Comparison of ENCODE assay signal across 8 mouse cellular contexts in the genomic region with DNA sequence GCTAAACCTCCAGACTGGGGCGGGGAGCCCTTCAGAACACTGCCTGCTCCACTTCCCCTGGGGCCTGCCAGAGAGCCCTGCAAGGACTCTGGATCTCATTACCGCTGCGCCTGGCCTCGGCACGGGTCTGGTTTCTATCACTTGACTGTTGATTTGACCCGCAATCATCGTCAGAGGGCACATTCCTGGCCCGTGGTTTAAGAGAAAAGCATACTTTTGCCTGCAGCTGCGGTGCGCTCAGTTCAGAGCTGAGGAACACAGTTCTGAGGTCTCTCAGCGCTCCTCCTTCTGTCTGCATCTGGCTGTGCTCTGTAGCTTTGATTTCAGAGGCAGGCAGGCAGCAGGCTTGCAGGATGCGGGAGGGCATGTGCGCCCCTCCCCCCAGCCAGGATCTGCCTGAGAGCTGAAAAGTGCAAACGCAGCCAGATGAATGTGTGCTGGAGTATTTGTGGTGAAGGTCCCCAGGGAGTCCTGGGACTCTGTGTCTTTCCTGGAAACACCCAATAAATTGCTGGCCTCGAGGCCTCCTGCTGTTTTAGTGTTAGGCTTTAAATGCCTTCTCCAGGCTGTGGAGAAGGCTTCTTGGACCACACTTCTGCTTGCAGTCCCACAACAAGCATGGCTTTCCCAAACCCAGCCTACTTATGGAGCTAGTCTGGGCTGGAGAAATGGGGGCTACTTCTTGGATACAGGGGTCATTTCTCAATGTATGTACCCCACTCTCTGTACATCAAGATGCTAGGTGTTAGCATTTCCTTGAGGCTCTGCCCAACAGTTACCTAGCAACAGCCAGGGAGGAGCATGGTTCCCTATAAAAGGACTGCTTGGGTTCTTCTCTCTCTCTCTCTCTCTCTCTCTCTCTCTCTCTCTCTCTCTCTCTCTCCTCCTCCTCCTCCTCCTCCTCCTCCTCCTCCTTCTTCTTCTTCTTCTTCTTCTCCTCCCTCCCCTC. TPM values are rescaled to one million over a fixed set of nuclear protein-coding genes. Genes with fewer than 3 reads are reported as not detected.
DNase-seq lines count a peak whose midpoint lies in the region; ATAC-seq and TF ChIP-seq lines count a peak whose summit lies in the region.

No protein-coding gene starts in this region.

- peak; percentile 92 for ATAC-seq in embryonic facial prominence, embryonic 11.5 days (replicated peaks; ENCODE audit: insufficient number of reproducible peaks, low FRiP score, low TSS enrichment, low read depth)
- ATAC-seq in intestine, postnatal 0 days: peak; percentile 50; the same call in 1 of the 2 replicates
- ATAC-seq in midbrain, embryonic 12.5 days (ENCODE audit: low FRiP score, low read depth): peak; percentile 82
- ATAC-seq in erythroid progenitor cell, adult 5-6 weeks (replicated peaks; ENCODE audit: low FRiP score, poor library complexity, severe bottlenecking): no peak

- peaks cover 12% of the 10 kb centered on the region for H3K4me1 ChIP-seq in embryonic facial prominence, embryonic 11.5 days (ENCODE audit: control insufficient read depth, insufficient read depth, low read length)
- peaks cover 11% of the 10 kb centered on the region for H3K4me1 ChIP-seq in heart, adult 2 months (ENCODE audit: control insufficient read depth, insufficient read depth, low read length)
- 0 out of 2 replicates have a peak, but pooled peaks cover 4% of the 10 kb centered on the region for H3K4me1 ChIP-seq in intestine, postnatal 0 days (replicated peaks; ENCODE audit: control insufficient read depth, insufficient read depth, low read length)
- H3K4me1 ChIP-seq in limb, embryonic 10.5 days: peaks cover 80% of the 10 kb centered on the region
- H3K4me1 ChIP-seq in midbrain, embryonic 12.5 days: peaks cover 47% of the 10 kb centered on the region
- H3K4me1 ChIP-seq in small intestine, adult 2 months (ENCODE audit: control insufficient read depth, insufficient read depth, insufficient read length, low read length): peaks cover 6% of the 10 kb centered on the region

- WGBS in embryonic facial prominence, embryonic 11.5 days: 0% methylated on average over 15 of the region's 15 CpGs
- WGBS in heart, adult 2 months: 4% methylated on average over 15 of the region's 15 CpGs
- WGBS in intestine, postnatal 0 days: 13% methylated on average over 15 of the region's 15 CpGs
- under 1% methylated on average over 15 of the region's 15 CpGs for WGBS in limb, embryonic 10.5 days
- 1% methylated on average over 15 of the region's 15 CpGs for WGBS in midbrain, embryonic 12.5 days
- 40% methylated on average over 15 of the region's 15 CpGs for WGBS in small intestine, adult 2 months

- DNase-seq in Muller cell, postnatal 12 days (ENCODE audit: inconsistent ontology term): peak; percentile 79
- DNase-seq in embryonic facial prominence, embryonic 11.5 days (ENCODE audit: low spot score): peak; percentile 97
- peak; percentile 64 to 76 for DNase-seq in heart, adult 2 months
- peak; percentile 94 for DNase-seq in limb, embryonic 10.5 days (ENCODE audit: low spot score)

- H3K9ac ChIP-seq in embryonic facial prominence, embryonic 11.5 days (replicated peaks; ENCODE audit: low read length): peak overlapping the region; percentile 39
- H3K9ac ChIP-seq in heart, adult 2 months (ENCODE audit: low read depth, low read length): no peak overlapping the region
- H3K9ac ChIP-seq in intestine, postnatal 0 days (ENCODE audit: low read depth, low read length): no peak overlapping the region
- peak overlapping the region; percentile 44; the same call in 1 of the 2 replicates for H3K9ac ChIP-seq in midbrain, embryonic 12.5 days (replicated peaks)

- H3K4me2 ChIP-seq in embryonic facial prominence, embryonic 11.5 days (ENCODE audit: low read depth, low read length): peak overlapping the region; percentile 24; the same call in 1 of the 2 replicates
- peak overlapping the region; percentile 32 for H3K4me2 ChIP-seq in intestine, postnatal 0 days (replicated peaks; ENCODE audit: low read depth)
- peak overlapping the region; percentile 47 for H3K4me2 ChIP-seq in midbrain, embryonic 12.5 days (replicated peaks)

- no peak for TF ChIP-seq CTCF in heart, adult 2 months (IDR thresholded peaks at IDR 0.05)
- peak; percentile 31 for TF ChIP-seq CTCF in intestine, postnatal 0 days (IDR thresholded peaks at IDR 0.05; ENCODE audit: low read depth)
- TF ChIP-seq CTCF in small intestine, adult 2 months (IDR thresholded peaks at IDR 0.05; ENCODE audit: extremely low read depth, insufficient read length, insufficient replicate concordance, low read depth, low read length): no peak

- intact Hi-C loops in heart, adult 2 months (cut with DNase I): no loop called here

- no peaks in the 10 kb centered on the region for H3K79me2 ChIP-seq in heart, adult 2 months (replicated peaks; ENCODE audit: control insufficient read depth, insufficient read depth, low read length)

- peak overlapping the region; percentile 98 for H3K27ac ChIP-seq in embryonic facial prominence, embryonic 11.5 days (replicated peaks; ENCODE audit: low read depth, low read length)
- H3K27ac ChIP-seq in heart, adult 2 months: peak overlapping the region; percentile 26; the same call in 1 of the 2 replicates
- H3K27ac ChIP-seq in intestine, postnatal 0 days (ENCODE audit: low read depth, low read length): peak overlapping the region; percentile 50; the same call in 1 of the 2 replicates
- peak overlapping the region; percentile 95 for H3K27ac ChIP-seq in limb, embryonic 10.5 days
- peak overlapping the region; percentile 88 for H3K27ac ChIP-seq in midbrain, embryonic 12.5 days (replicated peaks)
- peak overlapping the region; percentile 20; the same call in 1 of the 2 replicates for H3K27ac ChIP-seq in small intestine, adult 2 months (ENCODE audit: insufficient read depth, low read depth, low read length)

- no peaks in the 10 kb centered on the region for H3K9me3 ChIP-seq in embryonic facial prominence, embryonic 11.5 days (replicated peaks; ENCODE audit: control insufficient read depth, low read length)
- no peaks in the 10 kb centered on the region for H3K9me3 ChIP-seq in intestine, postnatal 0 days (ENCODE audit: control insufficient read depth)
- H3K9me3 ChIP-seq in limb, embryonic 10.5 days (replicated peaks): no peaks in the 10 kb centered on the region
- no peaks in the 10 kb centered on the region for H3K9me3 ChIP-seq in midbrain, embryonic 12.5 days

- TF ChIP-seq EP300 in heart, adult 2 months (IDR thresholded peaks at IDR 0.05; ENCODE audit: insufficient read depth, low read depth, low read length): peak; percentile 69

- TF ChIP-seq POLR2A in heart, adult 2 months (IDR thresholded peaks at IDR 0.05; ENCODE audit: insufficient read depth, low read depth, low read length): no peak
- no peak for TF ChIP-seq POLR2A in small intestine, adult 2 months (IDR thresholded peaks at IDR 0.05; ENCODE audit: low read depth, low read length)

- no peaks in the 10 kb centered on the region for H3K27me3 ChIP-seq in embryonic facial prominence, embryonic 11.5 days (ENCODE audit: control insufficient read depth, insufficient read depth, low read length)
- no peaks in the 10 kb centered on the region for H3K27me3 ChIP-seq in heart, adult 2 months (ENCODE audit: control insufficient read depth, insufficient read depth, low read length)
- H3K27me3 ChIP-seq in intestine, postnatal 0 days (replicated peaks; ENCODE audit: control insufficient read depth, insufficient read depth, low read length): no peaks in the 10 kb centered on the region
- H3K27me3 ChIP-seq in limb, embryonic 10.5 days (ENCODE audit: low read depth, poor library complexity, severe bottlenecking): no peaks in the 10 kb centered on the region
- no peaks in the 10 kb centered on the region for H3K27me3 ChIP-seq in midbrain, embryonic 12.5 days
- no peaks in the 10 kb centered on the region for H3K27me3 ChIP-seq in small intestine, adult 2 months (ENCODE audit: control insufficient read depth, insufficient read depth, low read length)

- H3K4me3 ChIP-seq in embryonic facial prominence, embryonic 11.5 days (ENCODE audit: low read depth, low read length): no peak overlapping the region
- H3K4me3 ChIP-seq in heart, adult 2 months: no peak overlapping the region; the same call in 1 of the 2 replicates
- H3K4me3 ChIP-seq in intestine, postnatal 0 days (ENCODE audit: low read depth, low read length): no peak overlapping the region
- peak overlapping the region; percentile 40 for H3K4me3 ChIP-seq in limb, embryonic 10.5 days
- peak overlapping the region; percentile 22 for H3K4me3 ChIP-seq in midbrain, embryonic 12.5 days
- H3K4me3 ChIP-seq in small intestine, adult 2 months (ENCODE audit: low read depth, low read length): no peak overlapping the region

- no peaks in the 10 kb centered on the region for H3K36me3 ChIP-seq in embryonic facial prominence, embryonic 11.5 days (replicated peaks; ENCODE audit: control insufficient read depth, insufficient read depth, low read depth, low read length)
- H3K36me3 ChIP-seq in heart, adult 2 months (ENCODE audit: control insufficient read depth, insufficient read depth, low read length): no peaks in the 10 kb centered on the region
- no peaks in the 10 kb centered on the region for H3K36me3 ChIP-seq in intestine, postnatal 0 days (ENCODE audit: control insufficient read depth, insufficient read depth)
- H3K36me3 ChIP-seq in limb, embryonic 10.5 days: no peaks in the 10 kb centered on the region
- H3K36me3 ChIP-seq in midbrain, embryonic 12.5 days: no peaks in the 10 kb centered on the region
- no peaks in the 10 kb centered on the region for H3K36me3 ChIP-seq in small intestine, adult 2 months (ENCODE audit: control insufficient read depth, insufficient read depth, low read length)

RNA-seq across cellular contexts. Expression of a gene that starts 56.2 kb away (rescaled TPM):
- 8.5 and 8.7 TPM in 2 replicates for polyA plus RNA-seq in embryonic facial prominence, embryonic 11.5 days (2014; fragmentation: Nextera tagmentation; extraction: Ambion mirVana)
- 10 to 100 TPM; 19.9 to 21.1 TPM for total RNA-seq in heart, adult 2 months (2021)
- polyA plus RNA-seq in heart, adult 2 months (2012; rRNA removed): 25.5 and 26.5 TPM in 2 replicates
- polyA plus RNA-seq in intestine, postnatal 0 days (2015; fragmentation: Nextera tagmentation; extraction: Ambion mirVana): 4.6 and 4.9 TPM in 2 replicates
- 6.2 and 8.7 TPM in 2 replicates for polyA plus RNA-seq in limb, embryonic 10.5 days (2016; fragmentation: Nextera tagmentation; extraction: Ambion mirVana)
- polyA plus RNA-seq in midbrain, embryonic 12.5 days (2016; fragmentation: Nextera tagmentation; extraction: Ambion mirVana): 4.8 and 6.5 TPM in 2 replicates
- 12.3 and 21.8 TPM in 2 replicates for polyA plus RNA-seq in small intestine, adult 2 months (2012; rRNA removed)
- total RNA-seq in erythroid progenitor cell, adult 5-6 weeks (2015; ENCODE audit: low replicate concordance): 132 and 171 TPM in 2 replicates
- total RNA-seq in erythroid progenitor cell, adult 5-6 weeks (2017; ENCODE audit: low replicate concordance): 55.7 and 78.7 TPM in 2 replicates

Comparison
In these comparisons a context has a peak if more than half of its experiments do, and no peak if none do; other contexts are left out.
1. H3K27ac ChIP-seq: peak in every context shown above with its lines; median percentile 98 in embryonic facial prominence, embryonic 11.5 days; 95 in limb, embryonic 10.5 days; 88 in midbrain, embryonic 12.5 days; 50 in intestine, postnatal 0 days; 26 in heart, adult 2 months; 20 in small intestine, adult 2 months.
2. H3K4me3 ChIP-seq: peak in limb, embryonic 10.5 days (single experiment) and midbrain, embryonic 12.5 days (single experiment); none in embryonic facial prominence, embryonic 11.5 days (single experiment), heart, adult 2 months (single experiment), intestine, postnatal 0 days (single experiment) and small intestine, adult 2 months (single experiment).
3. H3K9ac ChIP-seq: peak in embryonic facial prominence, embryonic 11.5 days (single experiment) and midbrain, embryonic 12.5 days (single experiment); none in heart, adult 2 months (single experiment) and intestine, postnatal 0 days (single experiment).
4. Peak in every context shown above with its lines, with median percentiles within 50 percentile points of each other: DNase-seq and H3K4me2 ChIP-seq.